Mouse (Mus musculus) cerebellum, adult 2 months (tissue): ENCODE measurements at regions not wholly inside any gene's neighbourhood (a gene's known extent, or its start where the extent isn't known, plus 50 kb on each side); places are given as distances from the start of the nearest gene placed in this dataset.

Experiments used
- CTCF ChIP-seq: fragments of 200-500 bp; IDR thresholded peaks from 2 replicates; pipeline ENCODE4 v1.5.1; 2011; ENCODE audit warnings: low read depth, mild to moderate bottlenecking, control low read depth, low read length, moderate library complexity, borderline replicate concordance; ENCODE audit not compliant: insufficient read depth
- POLR2A ChIP-seq: fragments of 200-500 bp; IDR thresholded peaks from 2 replicates; pipeline ENCODE4 v1.6.1; 2011; ENCODE audit warnings: low read length, control low read depth, borderline replicate concordance; ENCODE audit not compliant: insufficient read depth

- TF ChIP-seq CTCF (no peak), POLR2A (no peak)
Observed at GRCm38 (mm10) chr10:111570501-111571258, 64.6 kb downstream of the Phlda1 start.
